Mouse (Mus musculus): ENCODE data around the gene Chrna5. TPM values are rescaled to one million over a fixed set of nuclear protein-coding genes. Genes with fewer than 3 reads are reported as not detected.

Chrna5 gene
- polyA plus RNA-seq, 1 experiment from 2014 or later = 4.9 TPM

DNA sequence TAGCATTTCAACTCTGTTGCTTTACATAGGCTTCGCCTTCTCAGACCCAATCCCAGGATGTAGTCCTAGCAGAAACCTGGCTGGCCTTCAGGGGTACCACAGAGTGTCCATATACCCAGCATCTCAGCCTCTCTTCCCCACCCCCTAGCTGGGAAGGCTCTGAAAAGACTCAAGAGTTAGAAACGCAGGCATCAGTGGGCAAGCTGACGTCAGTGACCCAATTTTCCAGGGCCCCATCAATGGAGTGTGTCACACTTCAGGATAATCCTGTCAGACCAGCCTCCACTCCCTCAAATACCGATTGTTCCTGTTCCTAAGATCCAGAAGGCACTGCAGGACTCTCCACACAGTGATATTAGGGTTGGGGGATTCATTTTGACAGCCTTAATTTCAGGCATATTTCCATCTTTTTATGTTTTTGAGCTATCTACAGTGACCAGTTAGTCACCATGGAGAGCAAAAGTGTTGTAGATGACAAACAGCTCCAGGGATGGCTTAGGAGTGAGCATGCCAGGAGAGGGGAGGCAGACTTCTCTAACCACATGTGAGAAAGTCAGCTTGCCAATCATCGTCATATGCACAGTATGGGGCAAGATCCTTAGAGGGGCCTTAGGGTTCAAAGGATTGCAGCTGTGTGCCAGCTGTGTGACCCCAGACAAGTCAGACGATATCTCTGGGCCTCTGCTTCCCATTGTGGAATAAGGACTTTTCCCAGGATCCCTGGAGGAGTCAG, 50.9 kb downstream of the Chrna5 start:
- DNase-seq (ENCODE audit: low spot score) = no peak
- WGBS = 59% methylated on average over 6 of the region's 6 CpGs
- Histone ChIP-seq H3K27me3 (ENCODE audit: control insufficient read depth, insufficient read depth, low read length) (no peaks in the 10 kb centered on the region), H3K4me2 (replicated peaks; ENCODE audit: low read depth, low read length) (no peak overlapping the region), H3K27ac (ENCODE audit: low read depth, low read length) (no peak overlapping the region), H3K4me1 (replicated peaks; ENCODE audit: control insufficient read depth, insufficient read depth, low read length) (no peaks in the 10 kb centered on the region), H3K9ac (ENCODE audit: low read depth, low read length) (no peak overlapping the region), H3K4me3 (ENCODE audit: low read depth, low read length) (no peak overlapping the region), H3K36me3 (ENCODE audit: control insufficient read depth, insufficient read depth, low read length) (no peaks in the 10 kb centered on the region), H3K9me3 (ENCODE audit: control insufficient read depth, low read length) (no peaks in the 10 kb centered on the region)
- no peak for ATAC-seq (ENCODE audit: low FRiP score)

DNA sequence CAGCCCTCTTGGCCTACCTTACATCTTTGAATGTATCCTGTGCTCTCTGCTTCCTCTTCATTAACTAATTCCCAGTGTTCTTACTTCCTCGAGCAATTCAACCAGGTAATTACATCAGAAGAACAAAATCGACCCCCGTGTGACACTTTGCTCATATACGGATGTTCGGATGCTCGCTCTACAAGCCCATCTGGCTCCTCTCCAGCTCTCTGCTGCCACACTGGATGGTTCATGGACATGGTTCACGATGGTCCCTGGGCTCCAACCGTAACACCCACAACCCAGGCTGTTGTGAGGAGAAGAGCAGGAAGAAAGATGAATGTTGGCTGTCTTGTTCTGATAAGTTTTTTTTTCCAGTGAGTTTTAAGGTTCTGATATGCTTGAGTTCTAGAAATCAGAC, 58.3 kb downstream of the Chrna5 start:
- Histone ChIP-seq H3K27ac (ENCODE audit: low read depth, low read length) (no peak overlapping the region), H3K36me3 (ENCODE audit: control insufficient read depth, insufficient read depth, low read length) (no peaks in the 10 kb centered on the region), H3K4me2 (replicated peaks; ENCODE audit: low read depth, low read length) (no peak overlapping the region), H3K4me3 (ENCODE audit: low read depth, low read length) (no peak overlapping the region), H3K27me3 (ENCODE audit: control insufficient read depth, insufficient read depth, low read length) (no peaks in the 10 kb centered on the region), H3K9ac (ENCODE audit: low read depth, low read length) (no peak overlapping the region), H3K9me3 (ENCODE audit: control insufficient read depth, low read length) (no peaks in the 10 kb centered on the region), H3K4me1 (replicated peaks; ENCODE audit: control insufficient read depth, insufficient read depth, low read length) (no peaks in the 10 kb centered on the region)
- no peak for ATAC-seq (ENCODE audit: low FRiP score)
- no peak for DNase-seq (ENCODE audit: low spot score)
- WGBS = 82% methylated on average over 8 of the region's 8 CpGs

DNA sequence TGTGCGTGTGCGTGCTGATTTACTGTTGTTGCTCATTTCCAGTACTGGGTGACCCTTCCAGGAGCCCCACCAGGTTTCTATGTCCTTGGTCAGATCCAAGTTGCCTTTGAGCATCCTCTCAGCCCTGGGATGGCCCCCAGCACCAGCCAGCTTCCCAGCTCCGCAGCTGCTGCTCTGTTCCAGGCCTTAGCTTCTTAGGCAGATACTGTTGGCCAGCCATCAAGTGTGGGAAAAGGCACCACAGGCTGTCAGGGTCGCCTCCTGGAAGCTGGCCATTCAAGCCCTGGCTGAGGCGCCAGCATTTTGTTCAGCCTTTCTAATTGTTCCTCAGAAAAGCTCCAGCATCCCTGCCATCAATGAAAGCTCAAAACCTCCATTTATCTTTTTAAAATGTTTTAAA, 59.3 kb downstream of the Chrna5 start:
- Histone ChIP-seq H3K27me3 (ENCODE audit: control insufficient read depth, insufficient read depth, low read length) (no peaks in the 10 kb centered on the region), H3K27ac (ENCODE audit: low read depth, low read length) (no peak overlapping the region), H3K9ac (ENCODE audit: low read depth, low read length) (no peak overlapping the region), H3K36me3 (ENCODE audit: control insufficient read depth, insufficient read depth, low read length) (no peaks in the 10 kb centered on the region), H3K4me1 (replicated peaks; ENCODE audit: control insufficient read depth, insufficient read depth, low read length) (no peaks in the 10 kb centered on the region), H3K9me3 (ENCODE audit: control insufficient read depth, low read length) (no peaks in the 10 kb centered on the region), H3K4me3 (ENCODE audit: low read depth, low read length) (no peak overlapping the region), H3K4me2 (replicated peaks; ENCODE audit: low read depth, low read length) (no peak overlapping the region)
- 71% methylated on average over 5 of the region's 5 CpGs for WGBS
- ATAC-seq (ENCODE audit: low FRiP score) (no peak), DNase-seq (ENCODE audit: low spot score) (no peak)

GRCm38 (mm10) chr9:55041389-55041788, 60.7 kb downstream of the Chrna5 start:
- Histone ChIP-seq H3K27ac (ENCODE audit: low read depth, low read length) (no peak overlapping the region), H3K4me3 (ENCODE audit: low read depth, low read length) (no peak overlapping the region), H3K4me1 (replicated peaks; ENCODE audit: control insufficient read depth, insufficient read depth, low read length) (no peaks in the 10 kb centered on the region), H3K9me3 (ENCODE audit: control insufficient read depth, low read length) (no peaks in the 10 kb centered on the region), H3K9ac (ENCODE audit: low read depth, low read length) (no peak overlapping the region), H3K36me3 (ENCODE audit: control insufficient read depth, insufficient read depth, low read length) (no peaks in the 10 kb centered on the region), H3K4me2 (replicated peaks; ENCODE audit: low read depth, low read length) (no peak overlapping the region), H3K27me3 (ENCODE audit: control insufficient read depth, insufficient read depth, low read length) (no peaks in the 10 kb centered on the region)
- no peak for ATAC-seq (ENCODE audit: low FRiP score)
- no peak for DNase-seq (ENCODE audit: low spot score)
- 65% methylated on average over 2 of the region's 2 CpGs for WGBS

- WGBS = 9% methylated on average over 8 of the region's 8 CpGs
- ATAC-seq (ENCODE audit: low FRiP score) = peak; percentile 75
- no peaks in the 10 kb centered on the region for H3K9me3 ChIP-seq (ENCODE audit: control insufficient read depth, low read length)
Observed at GRCm38 (mm10) chr9:55043688-55044087, 63.0 kb downstream of the Chrna5 start.

DNA sequence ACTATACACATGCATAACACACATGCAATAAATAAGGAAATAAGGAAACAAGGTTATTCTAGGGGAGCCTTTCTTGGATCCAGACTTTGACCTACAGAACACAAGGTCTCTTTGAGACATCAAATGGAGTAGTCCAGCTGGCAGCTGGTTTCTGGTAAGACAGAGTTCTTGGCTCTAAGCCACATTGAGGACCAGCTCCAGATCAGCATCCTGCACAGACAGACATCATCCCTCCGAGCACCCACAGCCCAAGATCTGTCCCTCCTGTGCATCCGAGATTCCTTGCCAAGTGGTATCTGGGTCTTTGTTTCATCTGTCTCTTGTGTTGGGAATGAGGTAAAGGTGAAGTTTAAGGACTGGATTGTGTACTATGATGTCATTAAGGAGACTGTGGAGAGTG, 64.3 kb downstream of the Chrna5 start:
- DNase-seq (ENCODE audit: low spot score) = no peak
- Histone ChIP-seq H3K36me3 (ENCODE audit: control insufficient read depth, insufficient read depth, low read length) (no peaks in the 10 kb centered on the region), H3K9me3 (ENCODE audit: control insufficient read depth, low read length) (no peaks in the 10 kb centered on the region), H3K27me3 (ENCODE audit: control insufficient read depth, insufficient read depth, low read length) (no peaks in the 10 kb centered on the region), H3K4me3 (ENCODE audit: low read depth, low read length) (no peak overlapping the region), H3K9ac (ENCODE audit: low read depth, low read length) (no peak overlapping the region), H3K27ac (ENCODE audit: low read depth, low read length) (no peak overlapping the region), H3K4me1 (replicated peaks; ENCODE audit: control insufficient read depth, insufficient read depth, low read length) (0 out of 2 replicates have a peak, but pooled peaks cover 2% of the 10 kb centered on the region), H3K4me2 (replicated peaks; ENCODE audit: low read depth, low read length) (no peak overlapping the region)
- no peak for ATAC-seq (ENCODE audit: low FRiP score)
- 77% methylated on average over 2 of the region's 2 CpGs for whole genome bisulfite sequencing

More at GRCm38 (mm10) chr9:55043688-55044087, 63.0 kb downstream of the Chrna5 start:
- Histone ChIP-seq H3K36me3 (ENCODE audit: control insufficient read depth, insufficient read depth, low read length) (no peaks in the 10 kb centered on the region), H3K27me3 (ENCODE audit: control insufficient read depth, insufficient read depth, low read length) (no peaks in the 10 kb centered on the region), H3K9ac (ENCODE audit: low read depth, low read length) (no peak overlapping the region), H3K4me1 (replicated peaks; ENCODE audit: control insufficient read depth, insufficient read depth, low read length) (no peaks in the 10 kb centered on the region), H3K4me2 (replicated peaks; ENCODE audit: low read depth, low read length) (0 out of 2 replicates have a peak overlapping the region, but pooled peaks have one; percentile 5), H3K4me3 (ENCODE audit: low read depth, low read length) (no peak overlapping the region), H3K27ac (ENCODE audit: low read depth, low read length) (no peak overlapping the region)
- DNase-seq (ENCODE audit: low spot score) = peak; percentile 54

DNA sequence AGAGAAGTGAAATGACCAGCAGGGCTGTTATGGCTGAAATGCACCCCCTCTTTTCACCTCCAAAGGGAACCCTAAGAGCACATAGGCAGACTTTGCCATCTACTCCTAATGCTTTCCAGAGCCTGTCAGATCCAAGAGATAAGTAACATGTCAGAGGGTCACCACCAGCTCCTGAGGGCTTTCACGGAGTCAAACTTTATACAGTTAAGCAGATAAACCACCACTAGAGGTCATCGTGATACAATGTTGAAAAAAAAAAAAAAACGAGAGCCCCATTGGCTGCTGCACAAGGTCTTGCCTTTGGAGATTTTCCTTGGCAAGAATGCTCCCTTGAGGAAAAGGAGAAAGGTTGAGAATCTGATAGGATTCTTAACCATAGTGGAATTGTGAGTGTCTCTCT, 66.1 kb downstream of the Chrna5 start:
- no peak overlapping the region for H3K27ac ChIP-seq (ENCODE audit: low read depth, low read length)
- H3K9ac ChIP-seq (ENCODE audit: low read depth, low read length) = no peak overlapping the region
- no peaks in the 10 kb centered on the region for H3K36me3 ChIP-seq (ENCODE audit: control insufficient read depth, insufficient read depth, low read length)
- H3K27me3 ChIP-seq (ENCODE audit: control insufficient read depth, insufficient read depth, low read length) = no peaks in the 10 kb centered on the region
- 1% methylated on average over 3 of the region's 3 CpGs for WGBS
- H3K4me2 ChIP-seq (replicated peaks; ENCODE audit: low read depth, low read length) = no peak overlapping the region
- no peak overlapping the region for H3K4me3 ChIP-seq (ENCODE audit: low read depth, low read length)
- peak; percentile 14 for DNase-seq (ENCODE audit: low spot score)
- no peak for ATAC-seq (ENCODE audit: low FRiP score)
- no peaks in the 10 kb centered on the region for H3K9me3 ChIP-seq (ENCODE audit: control insufficient read depth, low read length)
- 0 out of 2 replicates have a peak, but pooled peaks cover 2% of the 10 kb centered on the region for H3K4me1 ChIP-seq (replicated peaks; ENCODE audit: control insufficient read depth, insufficient read depth, low read length)

GRCm38 (mm10) chr9:55048211-55048880, 67.7 kb downstream of the Chrna5 start, which contains the start of gene Chrnb4:
TSS of gene Chrnb4 (minus strand) at chr9:55048779.
- ATAC-seq (ENCODE audit: low FRiP score) (peak; percentile 71), DNase-seq (ENCODE audit: low spot score) (peak; percentile 60)
- Histone ChIP-seq H3K9ac (ENCODE audit: low read depth, low read length) (peak within 1 kb of the TSS; percentile 53; the same call in 1 of the 2 replicates), H3K4me2 (replicated peaks; ENCODE audit: low read depth, low read length) (peak within 1 kb of the TSS; percentile 88), H3K4me3 (ENCODE audit: low read depth, low read length) (peak within 1 kb of the TSS; percentile 48), H3K9me3 (ENCODE audit: control insufficient read depth, low read length) (no peaks in the 10 kb centered on the region), H3K36me3 (ENCODE audit: control insufficient read depth, insufficient read depth, low read length) (no peaks in the 10 kb centered on the region), H3K27me3 (ENCODE audit: control insufficient read depth, insufficient read depth, low read length) (no peaks in the 10 kb centered on the region), H3K27ac (ENCODE audit: low read depth, low read length) (no peak within 1 kb of the TSS), H3K4me1 (replicated peaks; ENCODE audit: control insufficient read depth, insufficient read depth, low read length) (0 out of 2 replicates have a peak, but pooled peaks cover 2% of the 10 kb centered on the region)
- WGBS = under 1% methylated on average over 23 of the region's 23 CpGs
